Mouse (Mus musculus): ENCODE measurements around the gene Adarb1. TPM values are rescaled to one million over a fixed set of nuclear protein-coding genes. Genes with fewer than 3 reads are reported as not detected.

The Adarb1 gene
- polyA plus RNA-seq, 1 experiment from 2014 or later, result 6.9 TPM

DNA sequence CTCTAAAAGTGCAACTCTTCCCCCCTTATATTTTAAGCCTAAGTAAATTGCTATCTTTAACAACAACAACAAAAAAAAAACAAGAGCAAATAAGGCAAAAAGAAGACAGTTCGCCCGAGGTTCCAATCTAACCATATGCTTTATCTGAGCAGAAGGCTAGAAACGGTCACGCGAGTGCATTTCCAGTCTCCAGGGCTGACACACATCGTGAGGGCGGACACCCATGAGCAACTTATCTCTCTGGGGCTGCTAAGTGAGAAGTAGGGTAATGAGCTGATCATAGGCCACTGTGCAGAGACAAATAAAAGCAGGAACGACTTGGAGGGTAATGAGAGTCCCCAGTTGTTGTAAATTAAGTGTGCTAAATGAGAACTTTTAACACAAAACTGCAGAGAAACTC, 119.4 kb downstream of the Adarb1 start:
- Histone ChIP-seq H3K9me3 (ENCODE audit: control insufficient read depth, low read length) (no peaks in the 10 kb centered on the region), H3K4me1 (replicated peaks; ENCODE audit: control insufficient read depth, insufficient read depth) (no peaks in the 10 kb centered on the region), H3K36me3 (ENCODE audit: control insufficient read depth, insufficient read depth, low read length) (no peaks in the 10 kb centered on the region; the same call in 1 of the 2 replicates), H3K4me2 (replicated peaks; ENCODE audit: low read depth) (no peak overlapping the region), H3K27ac (replicated peaks) (no peak overlapping the region), H3K4me3 (ENCODE audit: low read depth, low read length) (no peak overlapping the region), H3K27me3 (ENCODE audit: control insufficient read depth, insufficient read depth, low read length) (no peaks in the 10 kb centered on the region), H3K9ac (ENCODE audit: low read length) (no peak overlapping the region)
- no peak for TF ChIP-seq EP300 (optimal IDR thresholded peaks at IDR 0.05)
- TF ChIP-seq CTCF (IDR thresholded peaks at IDR 0.05; ENCODE audit: low read depth), result no peak
- WGBS, result 87% methylated on average over 8 of the region's 8 CpGs
- ATAC-seq (ENCODE audit: low FRiP score, low TSS enrichment), result no peak
- no peak for DNase-seq (ENCODE audit: low spot score)

DNA sequence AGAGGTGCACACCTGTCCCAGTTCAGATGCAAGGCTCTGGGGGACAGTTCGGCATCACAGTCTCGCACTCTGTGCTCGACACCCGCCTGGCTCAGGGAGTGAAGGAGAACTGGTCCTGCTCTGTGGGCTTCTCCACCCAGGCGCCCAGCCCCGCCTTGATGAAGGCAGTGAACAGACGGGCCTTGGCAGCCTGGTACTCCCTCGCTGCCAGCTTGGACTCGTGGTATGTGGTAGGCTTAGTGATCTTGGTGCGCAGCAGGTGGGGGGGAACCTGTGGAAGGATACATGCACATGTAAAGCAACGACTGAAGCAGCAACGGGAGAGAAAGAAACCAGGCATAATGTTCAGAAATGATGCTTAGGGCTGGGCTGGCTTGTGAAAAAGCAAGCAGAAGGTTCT, 123.4 kb downstream of the Adarb1 start:
- Histone ChIP-seq H3K4me2 (replicated peaks; ENCODE audit: low read depth) (no peak overlapping the region), H3K9ac (ENCODE audit: low read length) (no peak overlapping the region), H3K9me3 (ENCODE audit: control insufficient read depth, low read length) (no peaks in the 10 kb centered on the region), H3K36me3 (ENCODE audit: control insufficient read depth, insufficient read depth, low read length) (no peaks in the 10 kb centered on the region), H3K27me3 (ENCODE audit: control insufficient read depth, insufficient read depth, low read length) (no peaks in the 10 kb centered on the region), H3K27ac (replicated peaks) (no peak overlapping the region), H3K4me3 (ENCODE audit: low read depth, low read length) (no peak overlapping the region), H3K4me1 (replicated peaks; ENCODE audit: control insufficient read depth, insufficient read depth) (no peaks in the 10 kb centered on the region)
- TF ChIP-seq CTCF (IDR thresholded peaks at IDR 0.05; ENCODE audit: low read depth) (no peak), EP300 (optimal IDR thresholded peaks at IDR 0.05) (no peak)
- ATAC-seq (ENCODE audit: low FRiP score, low TSS enrichment) (no peak), DNase-seq (ENCODE audit: low spot score) (no peak)
- 82% methylated on average over 12 of the region's 12 CpGs for WGBS

DNA sequence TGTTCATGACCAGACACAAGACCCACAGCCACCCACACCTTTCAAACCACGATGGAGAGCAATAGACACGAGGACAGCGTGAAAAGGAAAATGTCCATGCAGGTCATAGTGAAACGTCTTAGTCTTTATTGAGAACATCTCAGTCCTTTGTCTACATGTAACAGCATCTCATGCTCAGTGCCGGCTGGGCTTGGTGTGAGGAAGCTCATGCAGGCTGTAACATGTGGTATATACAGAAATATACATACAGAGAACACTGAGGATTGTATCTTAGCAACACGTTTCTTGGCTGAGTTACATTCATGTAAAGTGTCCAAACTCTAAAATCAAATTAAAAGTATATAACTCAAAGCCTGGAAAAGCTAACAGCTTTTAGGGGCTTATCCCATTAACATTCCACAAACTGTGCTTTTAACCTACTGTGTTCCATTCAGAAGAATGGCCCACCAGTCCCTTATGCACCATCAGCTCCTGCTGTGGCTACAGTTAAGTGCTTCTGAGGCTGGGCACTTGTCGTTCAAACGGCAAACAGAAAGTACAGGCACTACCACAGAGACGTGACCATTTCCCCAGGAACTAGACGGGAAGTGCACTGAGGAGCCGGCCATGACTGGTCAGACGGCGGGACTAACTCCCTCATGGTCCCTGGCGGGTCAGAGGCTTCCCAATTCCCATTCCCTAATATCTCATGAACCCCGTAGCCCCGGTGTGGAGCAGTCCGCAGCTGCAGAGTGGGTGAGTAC, 127.3 kb downstream of the Adarb1 start:
- no peak overlapping the region for H3K4me3 ChIP-seq (ENCODE audit: low read depth, low read length)
- H3K27ac ChIP-seq (replicated peaks), result no peak overlapping the region
- no peak for DNase-seq (ENCODE audit: low spot score)
- H3K4me2 ChIP-seq (replicated peaks; ENCODE audit: low read depth), result no peak overlapping the region
- H3K27me3 ChIP-seq (ENCODE audit: control insufficient read depth, insufficient read depth, low read length), result no peaks in the 10 kb centered on the region
- no peaks in the 10 kb centered on the region for H3K4me1 ChIP-seq (replicated peaks; ENCODE audit: control insufficient read depth, insufficient read depth)
- ATAC-seq (ENCODE audit: low FRiP score, low TSS enrichment), result no peak
- TF ChIP-seq EP300 (optimal IDR thresholded peaks at IDR 0.05) (no peak), CTCF (IDR thresholded peaks at IDR 0.05; ENCODE audit: low read depth) (no peak)
- no peak overlapping the region for H3K9ac ChIP-seq (ENCODE audit: low read length)
- WGBS, result 63% methylated on average over 17 of the region's 17 CpGs
- no peaks in the 10 kb centered on the region for H3K9me3 ChIP-seq (ENCODE audit: control insufficient read depth, low read length)
- H3K36me3 ChIP-seq (ENCODE audit: control insufficient read depth, insufficient read depth, low read length), result no peaks in the 10 kb centered on the region

DNA sequence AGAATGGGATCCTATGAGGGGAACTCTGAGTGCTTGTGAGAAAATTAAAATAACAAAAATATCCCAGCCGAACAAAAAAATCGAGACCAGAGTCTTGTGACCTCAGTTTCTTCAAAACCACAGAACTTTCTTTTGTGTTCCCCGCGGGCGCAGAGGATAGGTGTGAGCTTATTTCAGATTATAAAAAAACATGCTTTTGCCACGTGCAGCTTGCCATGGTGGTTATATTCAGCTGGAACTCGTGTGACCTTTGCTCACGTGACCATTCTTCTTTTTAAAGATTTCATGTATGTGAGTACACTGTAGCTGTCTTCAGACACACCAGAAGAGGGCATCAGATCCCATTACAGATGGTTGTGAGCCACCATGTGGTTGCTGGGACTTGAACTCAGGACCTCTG, 128.5 kb downstream of the Adarb1 start:
- TF ChIP-seq CTCF (IDR thresholded peaks at IDR 0.05; ENCODE audit: low read depth) (no peak), EP300 (optimal IDR thresholded peaks at IDR 0.05) (no peak)
- WGBS, result 75% methylated on average over 8 of the region's 8 CpGs

DNA sequence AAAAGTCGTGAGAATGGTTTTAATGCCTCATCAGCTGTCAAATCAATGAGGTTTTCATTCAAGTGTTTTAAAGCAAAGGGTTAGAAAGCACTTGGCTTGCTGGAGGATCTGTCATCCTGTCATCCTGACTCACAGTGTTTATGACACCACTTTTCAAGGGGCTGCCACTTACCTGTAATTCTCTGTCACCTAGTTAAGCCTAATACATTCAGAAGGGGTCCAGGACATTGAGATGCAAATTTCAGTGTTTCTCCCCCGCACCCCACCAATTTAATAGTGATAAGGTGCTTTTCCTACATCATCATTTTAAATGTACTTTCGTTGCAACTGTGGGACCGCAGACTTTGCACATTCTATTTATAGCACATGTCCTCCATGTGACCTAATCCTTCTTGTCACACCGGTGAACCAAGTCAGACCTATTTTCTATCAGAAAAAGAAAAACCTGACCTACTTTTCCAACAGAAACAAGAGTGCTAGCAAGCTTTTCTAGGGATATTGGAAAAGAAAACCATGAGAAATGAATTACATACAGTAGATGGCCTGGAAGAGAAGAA, 129.4 kb downstream of the Adarb1 start:
- H3K36me3 ChIP-seq (ENCODE audit: control insufficient read depth, insufficient read depth, low read length), result no peaks in the 10 kb centered on the region
- no peaks in the 10 kb centered on the region for H3K4me1 ChIP-seq (replicated peaks; ENCODE audit: control insufficient read depth, insufficient read depth)
- WGBS, result 26% methylated on average over 5 of the region's 5 CpGs
- no peak overlapping the region for H3K4me2 ChIP-seq (replicated peaks; ENCODE audit: low read depth)
- no peak for DNase-seq (ENCODE audit: low spot score)
- ATAC-seq (ENCODE audit: low FRiP score, low TSS enrichment), result no peak
- H3K9me3 ChIP-seq (ENCODE audit: control insufficient read depth, low read length), result no peaks in the 10 kb centered on the region
- H3K9ac ChIP-seq (ENCODE audit: low read length), result no peak overlapping the region
- TF ChIP-seq CTCF (IDR thresholded peaks at IDR 0.05; ENCODE audit: low read depth) (no peak), EP300 (optimal IDR thresholded peaks at IDR 0.05) (no peak)
- no peak overlapping the region for H3K4me3 ChIP-seq (ENCODE audit: low read depth, low read length)
- H3K27ac ChIP-seq (replicated peaks), result no peak overlapping the region
- H3K27me3 ChIP-seq (ENCODE audit: control insufficient read depth, insufficient read depth, low read length), result no peaks in the 10 kb centered on the region

More for the DNA sequence above, 128.5 kb downstream of the Adarb1 start:
- H3K4me1 ChIP-seq (replicated peaks; ENCODE audit: control insufficient read depth, insufficient read depth), result no peaks in the 10 kb centered on the region
- H3K9me3 ChIP-seq (ENCODE audit: control insufficient read depth, low read length), result no peaks in the 10 kb centered on the region
- DNase-seq (ENCODE audit: low spot score) (no peak), ATAC-seq (ENCODE audit: low FRiP score, low TSS enrichment) (no peak)
- no peak overlapping the region for H3K27ac ChIP-seq (replicated peaks)
- H3K27me3 ChIP-seq (ENCODE audit: control insufficient read depth, insufficient read depth, low read length), result no peaks in the 10 kb centered on the region
- no peak overlapping the region for H3K4me2 ChIP-seq (replicated peaks; ENCODE audit: low read depth)
- no peak overlapping the region for H3K4me3 ChIP-seq (ENCODE audit: low read depth, low read length)
- no peaks in the 10 kb centered on the region for H3K36me3 ChIP-seq (ENCODE audit: control insufficient read depth, insufficient read depth, low read length)
- H3K9ac ChIP-seq (ENCODE audit: low read length), result no peak overlapping the region

DNA sequence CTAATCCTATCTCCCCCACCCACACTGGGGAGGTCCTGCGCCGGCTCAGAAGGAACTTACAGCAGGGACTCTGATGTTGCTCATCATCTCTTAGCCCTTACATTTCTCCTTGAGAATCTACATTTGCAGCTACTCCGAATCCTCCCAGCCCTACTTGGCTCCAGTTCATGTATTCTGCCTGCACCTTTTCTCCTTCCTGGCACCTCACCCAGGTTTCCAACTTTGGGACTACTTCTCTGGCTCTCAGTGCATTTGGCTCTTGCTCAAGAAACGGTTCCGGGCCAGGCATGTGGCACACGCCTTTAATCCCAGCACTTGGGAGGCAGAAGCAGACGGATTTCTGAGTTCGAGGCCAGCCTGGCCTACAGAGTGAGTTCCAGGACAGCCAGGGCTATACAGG, 130.4 kb downstream of the Adarb1 start:
- Histone ChIP-seq H3K9ac (ENCODE audit: low read length) (no peak overlapping the region), H3K27me3 (ENCODE audit: control insufficient read depth, insufficient read depth, low read length) (no peaks in the 10 kb centered on the region), H3K36me3 (ENCODE audit: control insufficient read depth, insufficient read depth, low read length) (no peaks in the 10 kb centered on the region), H3K4me1 (replicated peaks; ENCODE audit: control insufficient read depth, insufficient read depth) (no peaks in the 10 kb centered on the region), H3K27ac (replicated peaks) (peak overlapping the region; percentile 61), H3K9me3 (ENCODE audit: control insufficient read depth, low read length) (no peaks in the 10 kb centered on the region), H3K4me3 (ENCODE audit: low read depth, low read length) (no peak overlapping the region), H3K4me2 (replicated peaks; ENCODE audit: low read depth) (no peak overlapping the region)
- DNase-seq (ENCODE audit: low spot score), result no peak
- WGBS, result 68% methylated on average over 8 of the region's 8 CpGs
- ATAC-seq (ENCODE audit: low FRiP score, low TSS enrichment), result no peak
- TF ChIP-seq EP300 (optimal IDR thresholded peaks at IDR 0.05), result no peak
- TF ChIP-seq CTCF (IDR thresholded peaks at IDR 0.05; ENCODE audit: low read depth), result no peak

All from stomach, postnatal 0 days (tissue).